Mouse (Mus musculus) small intestine, adult 10 weeks (tissue): ENCODE measurements around the gene Pdhb. TPM values are rescaled to one million over a fixed set of nuclear protein-coding genes. Genes with fewer than 3 reads are reported as not detected.

Source experiments
- polyA plus RNA-seq: library from polyadenylated mRNA; stranded (reverse); fragments of 350-450 nt; fragmentation: Illumina TruSeq; extraction: RNeasy Lipid Tissue Mini Kit (QIAGEN cat#74804); gene quantifications from one replicate; pipeline ENCODE4 v1.2.3, GENCODE M21; 2014; ENCODE audit warnings: low replicate concordance

The Pdhb gene
- polyA plus RNA-seq = 254 TPM

GRCm38 (mm10) chr14:8172507-8173410, at the start of gene Pdhb:
Pdhb (minus strand) TSS chr14:8173025.

DNA sequence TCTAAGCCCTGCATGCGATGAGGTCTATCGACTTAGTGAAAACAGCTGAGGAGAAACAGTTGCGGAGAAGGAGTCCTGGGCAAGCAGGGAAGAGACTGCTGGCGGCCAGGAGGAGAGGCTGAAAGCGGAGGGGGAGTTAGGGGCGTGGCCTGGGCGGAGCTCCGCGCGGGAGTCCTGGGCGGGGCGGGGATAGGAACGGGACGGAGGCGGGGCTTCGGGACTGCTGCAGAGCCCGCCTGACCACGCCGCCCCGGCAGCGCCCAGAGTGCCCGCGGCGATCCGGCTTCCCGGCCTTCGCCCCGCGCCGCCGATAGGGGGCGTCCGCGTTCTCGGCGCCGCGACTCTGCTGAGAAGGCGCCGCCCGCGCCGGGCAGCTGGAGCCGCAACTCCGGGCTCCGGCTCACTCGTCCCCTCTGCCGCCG, 41.0 kb upstream of the Pdhb start, which contains the start of gene Kctd6:
Gene Kctd6 (plus strand): TSS at position 338 of the 422 bp plus-strand sequence.

Other genes with a start within 250 kb of the Pdhb start
- not detected for gene Gm45521, start 215.7 kb downstream of the Pdhb start, polyA plus RNA-seq
- 6.3 TPM for gene Dnase1l3, start 178.5 kb downstream of the Pdhb start, polyA plus RNA-seq
- 34.2 TPM for gene Abhd6, start 170.1 kb downstream of the Pdhb start, polyA plus RNA-seq
- gene Rpp14, start 92.7 kb downstream of the Pdhb start, polyA plus RNA-seq = 23.5 TPM
- gene Pxk, start 74.8 kb downstream of the Pdhb start, polyA plus RNA-seq = 64.5 TPM
- gene Kctd6, start 41.1 kb upstream of the Pdhb start, polyA plus RNA-seq = 24.4 TPM
- 1.7 TPM for gene Acox2, start 86.3 kb upstream of the Pdhb start, polyA plus RNA-seq
- 0.41 TPM for gene Fam107a, start 145.0 kb upstream of the Pdhb start, polyA plus RNA-seq
- 13.4 TPM for gene Oit1, start 205.7 kb upstream of the Pdhb start, polyA plus RNA-seq